Mouse (Mus musculus) kidney, embryonic 15.5 days (tissue): ENCODE measurements around the gene Pfn1. TPM values are rescaled to one million over a fixed set of nuclear protein-coding genes. Genes with fewer than 3 reads are reported as not detected.

Source experiments
- ATAC-seq: fragments of 200-750 bp; cut with Nextera tagmentation; replicated peaks from 2 replicates; pipeline ENCODE4 v1.8.0; 2017; ENCODE audit warnings: moderate TSS enrichment; ENCODE audit not compliant: low FRiP score
- H3K27ac ChIP-seq: fragments of 300-500 bp; sonication (generic); 2 replicates; pipeline ENCODE4 v1.5.1; 2015; ENCODE audit warnings: mild to moderate bottlenecking, inconsistent platforms
- H3K27me3 ChIP-seq: fragments of 300-500 bp; sonication (generic); 2 replicates; pipeline ENCODE4 v1.6.1; 2015; ENCODE audit warnings: inconsistent platforms
- H3K36me3 ChIP-seq: fragments of 300-500 bp; sonication (generic); 2 replicates; pipeline ENCODE4 v1.6.1; 2015; ENCODE audit warnings: inconsistent platforms
- H3K4me1 ChIP-seq: fragments of 300-500 bp; sonication (generic); 2 replicates; pipeline ENCODE4 v1.6.1; 2015; ENCODE audit warnings: inconsistent platforms
- H3K4me2 ChIP-seq: fragments of 300-500 bp; sonication (generic); 2 replicates; pipeline ENCODE4 v1.6.1; 2015; ENCODE audit warnings: moderate library complexity, mild to moderate bottlenecking, inconsistent platforms
- H3K4me3 ChIP-seq: fragments of 300-500 bp; sonication (generic); replicated peaks from 2 replicates; pipeline ENCODE4 v1.5.1; 2015; ENCODE audit warnings: mild to moderate bottlenecking, inconsistent platforms
- H3K9ac ChIP-seq: fragments of 300-500 bp; sonication (generic); 2 replicates; pipeline ENCODE4 v1.6.1; 2015; ENCODE audit warnings: mild to moderate bottlenecking, inconsistent platforms
- H3K9me3 ChIP-seq: fragments of 300-500 bp; sonication (generic); replicated peaks from 2 replicates; pipeline ENCODE4 v1.6.1; 2016; ENCODE audit warnings: inconsistent platforms
- WGBS: fragments of 180-500 bp; shearing (Covaris S2); methylation state at CpG from one replicate; pipeline ENCODE4 v1.1.7; 2015; ENCODE audit warnings: mixed read lengths; 5-methylcytosine and 5-hydroxymethylcytosine counted together
- polyA plus RNA-seq: library from polyadenylated mRNA; unstranded; fragments of >200 nt; fragmentation: Nextera tagmentation; extraction: Ambion mirVana; gene quantifications from 2 replicates; pipeline ENCODE4 v1.2.1, GENCODE M21; 2015

Pfn1 gene
- polyA plus RNA-seq, 1 experiment from 2014 or later: 2,031 TPM

GRCm38 (mm10) chr11:70687601-70688199 is 33.3 kb upstream of the Pfn1 start, which contains the start of gene Camta2:
Gene Camta2 (minus strand): TSS chr11:70688105.
- no peaks in the 10 kb centered on the region for H3K27me3 ChIP-seq
- ATAC-seq: peak; percentile 91
- no peaks in the 10 kb centered on the region for H3K9me3 ChIP-seq
- peak within 1 kb of the TSS; percentile 81 for H3K4me3 ChIP-seq
- H3K4me1 ChIP-seq: peaks cover 22% of the 10 kb centered on the region
- peak within 1 kb of the TSS; percentile 89 for H3K4me2 ChIP-seq
- peak within 1 kb of the TSS; percentile 72 for H3K9ac ChIP-seq
- peak within 1 kb of the TSS; percentile 92 for H3K27ac ChIP-seq
- WGBS: under 1% methylated on average over 55 of the region's 55 CpGs
- H3K36me3 ChIP-seq: peaks cover 32% of the 10 kb centered on the region

- Histone ChIP-seq H3K4me3 (peak overlapping the region; percentile 81), H3K36me3 (peaks cover 37% of the 10 kb centered on the region), H3K4me2 (peak overlapping the region; percentile 89), H3K27ac (peak overlapping the region; percentile 92), H3K27me3 (no peaks in the 10 kb centered on the region), H3K9me3 (no peaks in the 10 kb centered on the region), H3K9ac (peak overlapping the region; percentile 72), H3K4me1 (peaks cover 27% of the 10 kb centered on the region)
- 2% methylated on average over 16 of the region's 16 CpGs for WGBS
- peak; percentile 69 for ATAC-seq
Measured at GRCm38 (mm10) chr11:70686901-70687566, 32.6 kb upstream of the Pfn1 start.

GRCm38 (mm10) chr11:70683640-70684039 is 29.2 kb upstream of the Pfn1 start:
- no peaks in the 10 kb centered on the region for H3K9me3 ChIP-seq
- no peak overlapping the region for H3K4me3 ChIP-seq
- peaks cover 64% of the 10 kb centered on the region for H3K36me3 ChIP-seq
- 88% methylated on average over 5 of the region's 5 CpGs for WGBS
- no peak for ATAC-seq
- H3K4me2 ChIP-seq: no peak overlapping the region
- H3K27me3 ChIP-seq: no peaks in the 10 kb centered on the region
- peaks cover 25% of the 10 kb centered on the region for H3K4me1 ChIP-seq
- H3K9ac ChIP-seq: no peak overlapping the region
- no peak overlapping the region for H3K27ac ChIP-seq

GRCm38 (mm10) chr11:70681897-70682581 is 27.6 kb upstream of the Pfn1 start:
- H3K36me3 ChIP-seq: peaks cover 71% of the 10 kb centered on the region
- no peak overlapping the region for H3K9ac ChIP-seq
- no peaks in the 10 kb centered on the region for H3K9me3 ChIP-seq
- H3K4me1 ChIP-seq: peaks cover 13% of the 10 kb centered on the region
- no peak; the same call in 1 of the 2 replicates for ATAC-seq
- H3K27ac ChIP-seq: no peak overlapping the region
- no peak overlapping the region for H3K4me2 ChIP-seq
- H3K4me3 ChIP-seq: no peak overlapping the region
- 32% methylated on average over 11 of the region's 11 CpGs for WGBS
- no peaks in the 10 kb centered on the region for H3K27me3 ChIP-seq

GRCm38 (mm10) chr11:70681170-70681569 is 26.7 kb upstream of the Pfn1 start:
- 61% methylated on average over 12 of the region's 12 CpGs for WGBS

GRCm38 (mm10) chr11:70679894-70680293 is 25.4 kb upstream of the Pfn1 start:
- no peaks in the 10 kb centered on the region for H3K9me3 ChIP-seq
- WGBS: 92% methylated on average over 8 of the region's 8 CpGs
- no peaks in the 10 kb centered on the region for H3K27me3 ChIP-seq
- no peak overlapping the region for H3K4me3 ChIP-seq
- no peak overlapping the region for H3K9ac ChIP-seq
- H3K36me3 ChIP-seq: peaks cover 80% of the 10 kb centered on the region
- ATAC-seq: no peak
- H3K4me2 ChIP-seq: no peak overlapping the region
- peaks cover 6% of the 10 kb centered on the region; the same call in 1 of the 2 replicates for H3K4me1 ChIP-seq
- H3K27ac ChIP-seq: no peak overlapping the region

More at GRCm38 (mm10) chr11:70681170-70681569, 26.7 kb upstream of the Pfn1 start:
- ATAC-seq: no peak
- H3K4me1 ChIP-seq: peaks cover 6% of the 10 kb centered on the region; the same call in 1 of the 2 replicates
- no peak overlapping the region for H3K9ac ChIP-seq
- no peak overlapping the region for H3K27ac ChIP-seq
- H3K36me3 ChIP-seq: peaks cover 80% of the 10 kb centered on the region
- H3K4me2 ChIP-seq: no peak overlapping the region
- no peak overlapping the region for H3K4me3 ChIP-seq
- H3K27me3 ChIP-seq: no peaks in the 10 kb centered on the region
- no peaks in the 10 kb centered on the region for H3K9me3 ChIP-seq

GRCm38 (mm10) chr11:70679361-70679760 is 24.9 kb upstream of the Pfn1 start:
- no peak overlapping the region for H3K9ac ChIP-seq
- no peaks in the 10 kb centered on the region for H3K9me3 ChIP-seq
- no peak overlapping the region for H3K4me3 ChIP-seq
- no peak overlapping the region for H3K4me2 ChIP-seq
- no peak for ATAC-seq
- H3K27ac ChIP-seq: no peak overlapping the region
- H3K27me3 ChIP-seq: no peaks in the 10 kb centered on the region
- H3K36me3 ChIP-seq: peaks cover 81% of the 10 kb centered on the region
- 94% methylated on average over 8 of the region's 8 CpGs for WGBS
- peaks cover 6% of the 10 kb centered on the region; the same call in 1 of the 2 replicates for H3K4me1 ChIP-seq

- Histone ChIP-seq H3K4me3 (no peak overlapping the region), H3K4me2 (no peak overlapping the region), H3K27me3 (no peaks in the 10 kb centered on the region), H3K9ac (no peak overlapping the region), H3K9me3 (no peaks in the 10 kb centered on the region), H3K36me3 (peaks cover 81% of the 10 kb centered on the region), H3K4me1 (peaks cover 6% of the 10 kb centered on the region; the same call in 1 of the 2 replicates), H3K27ac (no peak overlapping the region)
- 73% methylated on average over 2 of the region's 2 CpGs for WGBS
- no peak for ATAC-seq
Measured at GRCm38 (mm10) chr11:70678576-70678975, 24.1 kb upstream of the Pfn1 start.

GRCm38 (mm10) chr11:70678092-70678491 is 23.6 kb upstream of the Pfn1 start:
- 81% methylated on average over 9 of the region's 9 CpGs for WGBS
- Histone ChIP-seq H3K27me3 (no peaks in the 10 kb centered on the region), H3K9me3 (no peaks in the 10 kb centered on the region), H3K27ac (no peak overlapping the region), H3K36me3 (peaks cover 77% of the 10 kb centered on the region), H3K9ac (no peak overlapping the region), H3K4me3 (no peak overlapping the region), H3K4me2 (no peak overlapping the region), H3K4me1 (peaks cover 6% of the 10 kb centered on the region; the same call in 1 of the 2 replicates)
- no peak for ATAC-seq

- no peak overlapping the region for H3K27ac ChIP-seq
- no peak overlapping the region for H3K4me3 ChIP-seq
- H3K27me3 ChIP-seq: no peaks in the 10 kb centered on the region
- H3K36me3 ChIP-seq: peaks cover 66% of the 10 kb centered on the region
- no peak for ATAC-seq
- peaks cover 16% of the 10 kb centered on the region for H3K4me1 ChIP-seq
- no peak overlapping the region for H3K9ac ChIP-seq
- WGBS: 72% methylated on average over 11 of the region's 11 CpGs
- no peak overlapping the region for H3K4me2 ChIP-seq
- no peaks in the 10 kb centered on the region for H3K9me3 ChIP-seq
Measured at GRCm38 (mm10) chr11:70674501-70674900, 20.1 kb upstream of the Pfn1 start.

GRCm38 (mm10) chr11:70674014-70674413 is 19.6 kb upstream of the Pfn1 start:
- no peaks in the 10 kb centered on the region for H3K27me3 ChIP-seq
- WGBS: 77% methylated on average over 6 of the region's 6 CpGs
- H3K9ac ChIP-seq: no peak overlapping the region
- H3K4me1 ChIP-seq: peaks cover 17% of the 10 kb centered on the region
- no peak for ATAC-seq
- peaks cover 62% of the 10 kb centered on the region for H3K36me3 ChIP-seq
- no peaks in the 10 kb centered on the region for H3K9me3 ChIP-seq
- no peak overlapping the region for H3K27ac ChIP-seq
- no peak overlapping the region for H3K4me2 ChIP-seq
- no peak overlapping the region for H3K4me3 ChIP-seq
